Mouse (Mus musculus): Measurements from ENCODE around the gene Atpaf1. TPM values are rescaled to one million over a fixed set of nuclear protein-coding genes. Genes with fewer than 3 reads are reported as not detected.

Atpaf1 gene
- total RNA-seq, 2 experiments from 2014 or later, result 25.9 to 29.0 TPM

DNA sequence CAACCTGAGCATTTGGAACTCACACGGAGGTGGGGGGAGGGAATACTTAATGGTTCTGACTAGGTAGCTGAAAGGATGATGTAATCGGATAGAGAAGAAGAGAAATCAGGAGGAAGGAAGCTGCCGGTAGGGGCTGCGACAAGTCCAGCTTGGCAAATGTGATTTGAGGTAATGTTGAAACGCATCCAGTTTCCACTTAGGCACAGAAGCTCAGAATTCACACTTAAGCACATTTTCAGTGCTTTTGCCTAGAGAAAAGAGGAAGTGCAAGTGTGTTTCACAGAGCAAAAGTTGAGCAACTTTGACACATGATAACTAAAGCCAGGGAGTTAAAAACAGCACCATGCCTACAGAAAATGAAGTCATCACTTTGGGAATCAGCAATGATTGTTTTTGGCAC is 62.8 kb downstream of the Atpaf1 start:
- DNase-seq (ENCODE audit: low spot score in 2 of 2), result no peak

DNA sequence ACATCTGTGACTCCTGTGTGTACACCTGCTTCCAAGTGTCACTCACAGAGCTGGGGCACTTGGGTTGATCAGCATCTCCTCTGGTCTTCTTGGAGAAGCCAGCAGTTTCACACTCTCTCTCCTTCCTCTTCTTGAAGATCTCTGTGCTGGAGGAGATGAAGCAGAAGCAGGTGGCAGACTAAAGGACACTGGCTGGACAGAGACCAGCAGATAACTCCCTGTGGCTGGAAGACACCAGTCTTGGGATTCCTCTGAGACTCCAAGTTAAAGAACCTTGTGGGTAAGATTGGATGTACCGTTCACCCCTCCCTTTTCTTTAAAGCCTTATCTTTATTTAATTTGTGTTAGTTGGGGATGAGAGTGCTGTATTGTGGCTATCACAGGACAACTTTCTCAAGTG is 63.5 kb downstream of the Atpaf1 start:
- no peak for DNase-seq (ENCODE audit: low spot score in 2 of 2)

DNA sequence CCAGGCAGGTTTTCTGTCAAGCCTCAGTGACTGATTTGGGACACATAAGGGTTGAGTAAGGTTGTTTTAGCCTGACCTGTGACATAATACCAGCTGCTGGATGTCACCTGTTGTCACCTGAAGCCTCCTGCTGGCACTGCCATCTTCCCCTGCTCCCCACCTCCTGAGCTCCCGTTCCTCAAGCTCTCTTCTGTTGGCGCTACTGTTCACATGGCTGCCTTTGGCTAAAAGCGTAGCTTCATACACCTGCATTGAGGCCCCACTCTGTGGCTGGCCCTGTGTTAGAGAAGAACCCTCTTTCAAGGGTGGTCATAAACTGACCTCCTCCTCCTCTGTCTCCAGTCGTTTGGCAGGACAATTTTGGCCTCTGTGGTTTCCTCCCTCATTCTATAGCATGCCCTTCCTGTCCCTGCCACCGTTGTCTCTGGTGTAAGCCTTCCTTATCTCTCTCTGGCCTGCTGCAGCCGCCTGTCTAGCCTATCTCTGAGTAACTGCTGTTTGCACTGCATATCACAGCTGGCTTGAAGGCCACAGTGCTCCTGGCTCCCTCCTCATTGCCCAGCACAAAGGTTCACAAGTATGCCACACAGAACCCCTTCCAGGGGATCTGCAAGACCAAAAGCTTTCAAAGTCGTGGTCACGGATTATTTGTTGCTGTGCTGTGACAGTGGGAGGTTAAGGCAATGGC is 64.5 kb downstream of the Atpaf1 start:
- DNase-seq (ENCODE audit: low spot score in 2 of 2), result no peak

DNA sequence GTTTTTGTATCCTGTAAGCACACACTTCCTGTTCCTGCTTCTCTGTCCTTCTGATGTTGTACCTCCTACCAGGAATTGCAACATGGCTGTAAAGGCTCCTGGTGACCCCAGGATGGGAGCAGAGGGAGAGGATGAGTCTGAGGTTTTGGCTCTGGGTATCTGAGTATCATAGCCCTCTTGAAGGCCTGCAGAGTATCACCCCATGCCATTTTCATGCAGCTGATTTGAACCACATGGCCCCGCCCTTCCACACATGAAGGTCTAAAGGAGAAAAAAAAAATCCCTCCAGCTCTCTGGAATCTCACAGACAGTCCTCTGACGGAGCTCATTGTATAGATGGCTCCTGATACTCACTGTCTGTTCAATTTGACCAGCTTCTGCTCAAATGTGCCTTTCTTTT is 65.5 kb downstream of the Atpaf1 start:
- no peak for DNase-seq (ENCODE audit: low spot score in 2 of 2)

DNA sequence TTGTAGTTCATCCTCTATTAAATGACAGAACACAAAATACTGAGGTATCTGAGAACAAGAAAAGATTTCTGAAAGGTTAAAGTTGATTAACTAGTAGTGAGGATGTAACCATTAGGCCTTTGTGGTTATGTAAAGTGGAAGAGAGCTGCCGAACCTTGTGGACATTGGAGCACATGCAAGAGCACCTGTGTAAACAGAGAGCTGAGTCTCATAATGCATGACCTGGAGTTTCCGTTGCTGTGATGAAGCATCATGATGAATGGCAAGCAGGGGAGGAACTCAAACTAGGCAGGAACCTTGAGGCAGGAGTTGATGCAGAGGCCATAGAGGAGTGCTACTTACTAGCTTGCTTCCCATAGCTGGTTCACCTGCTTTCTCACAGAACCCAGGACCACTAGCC is 66.0 kb downstream of the Atpaf1 start:
- no peak for DNase-seq (ENCODE audit: low spot score in 2 of 2)

DNA sequence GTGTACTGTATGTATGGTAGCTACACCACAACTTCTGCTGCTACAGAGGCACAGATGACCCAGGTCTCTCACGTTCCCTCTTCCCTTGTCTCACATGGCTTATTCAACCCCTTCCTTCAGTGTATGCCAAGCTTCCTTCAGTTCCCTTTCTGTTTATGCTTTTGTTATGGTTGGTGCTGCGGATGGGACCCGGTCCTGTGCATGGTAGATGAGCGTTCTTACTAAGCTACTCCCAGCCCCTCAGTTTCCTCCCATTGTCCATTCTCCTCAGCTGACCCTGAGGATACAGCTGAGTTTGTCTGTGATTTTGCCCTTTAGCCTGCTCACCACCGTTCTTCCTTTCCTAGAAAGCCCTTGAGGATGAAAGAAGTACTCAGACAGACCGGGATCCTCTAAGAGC is 67.0 kb downstream of the Atpaf1 start:
- DNase-seq (ENCODE audit: low spot score in 2 of 2), result no peak

DNA sequence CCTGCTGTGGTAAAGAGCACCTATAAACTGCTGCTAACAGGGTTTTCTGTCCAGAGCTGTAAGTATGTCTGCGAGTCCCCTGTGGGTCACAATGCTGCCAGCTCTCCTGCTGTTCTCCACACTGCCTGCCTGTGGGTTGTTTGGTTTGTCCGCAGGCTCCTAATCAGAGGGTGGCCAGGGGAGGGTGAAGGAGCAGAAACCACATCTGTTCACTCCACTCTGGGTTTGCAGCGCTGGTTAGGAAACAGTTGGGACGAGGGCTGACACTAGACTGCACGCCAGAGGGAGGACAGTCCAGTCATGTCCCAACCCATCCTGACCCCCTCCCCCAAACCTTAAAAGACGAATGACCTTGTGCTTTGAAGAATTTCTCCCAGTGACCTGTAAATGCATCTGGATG is 70.5 kb downstream of the Atpaf1 start:
- DNase-seq (ENCODE audit: low spot score in 2 of 2), result no peak

DNA sequence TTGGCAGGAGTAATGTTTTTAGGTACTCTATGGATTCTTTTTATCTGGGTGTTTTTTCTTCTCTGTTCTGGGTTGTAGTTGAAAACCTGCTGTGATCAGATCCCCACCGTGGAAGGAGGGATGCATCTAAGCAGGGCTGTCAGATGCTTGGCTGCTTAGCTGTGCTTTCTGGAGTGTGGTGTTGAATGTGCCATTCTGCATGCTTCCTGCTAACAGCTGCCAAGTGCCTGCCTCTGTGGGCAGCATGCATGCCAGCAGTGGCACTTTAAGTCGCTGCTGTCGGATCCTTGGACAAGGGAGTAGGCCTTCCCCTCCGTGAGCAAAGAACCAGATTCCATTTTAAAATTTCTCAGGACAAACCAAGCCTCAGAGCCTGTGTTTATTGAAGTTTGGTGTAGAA is 71.0 kb downstream of the Atpaf1 start:
- DNase-seq (ENCODE audit: low spot score in 2 of 2), result no peak

DNA sequence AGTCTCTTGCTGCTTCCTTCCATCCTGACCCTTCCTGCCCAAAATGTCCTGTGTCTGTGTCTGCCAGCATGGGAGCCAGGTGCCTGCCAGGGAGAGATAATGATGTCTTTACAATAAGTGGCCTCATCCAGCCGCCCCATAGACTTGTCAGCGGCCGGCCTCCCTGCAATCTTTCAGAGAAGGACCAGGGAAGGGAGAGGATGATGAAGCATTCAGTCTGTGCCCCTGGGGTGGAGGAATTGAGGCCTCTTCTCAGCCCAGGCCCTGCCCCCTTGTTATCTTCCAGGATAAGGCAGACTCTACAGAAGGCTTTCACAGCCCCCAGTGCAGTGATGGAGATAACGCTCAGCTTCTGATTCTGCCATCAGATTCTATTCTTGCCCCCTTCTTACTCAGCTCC is 71.7 kb downstream of the Atpaf1 start:
- no peak for DNase-seq (ENCODE audit: low spot score in 2 of 2)

DNA sequence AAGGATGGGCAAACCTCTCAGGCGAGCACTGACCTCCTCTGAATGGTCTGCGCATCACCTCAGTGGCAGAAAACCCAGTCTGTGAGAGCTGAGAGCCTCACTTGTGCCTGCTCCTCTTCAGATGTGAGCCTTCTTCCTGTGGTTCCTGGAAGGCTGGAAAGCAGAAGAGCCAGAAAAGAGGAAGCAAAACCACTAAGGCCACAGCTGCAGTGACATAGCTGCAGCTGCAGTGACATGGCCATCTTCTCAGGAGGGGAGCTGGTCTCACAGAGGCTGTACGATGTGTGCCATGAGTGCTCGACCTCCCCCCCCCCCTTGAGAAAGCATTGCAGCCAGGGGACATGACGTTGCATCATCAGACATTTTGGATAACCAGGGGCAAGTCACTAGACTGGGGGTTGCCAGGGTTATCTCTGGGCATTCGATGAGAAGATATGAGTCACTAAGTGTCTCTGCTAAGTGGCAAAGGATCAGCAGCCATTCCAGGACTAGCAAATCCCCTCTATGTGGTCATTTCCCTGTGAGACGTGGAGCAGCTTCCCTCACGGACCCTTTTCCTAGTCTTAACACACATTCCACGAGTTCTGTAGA is 72.8 kb downstream of the Atpaf1 start:
- no peak for DNase-seq (ENCODE audit: low spot score in 2 of 2)

DNA sequence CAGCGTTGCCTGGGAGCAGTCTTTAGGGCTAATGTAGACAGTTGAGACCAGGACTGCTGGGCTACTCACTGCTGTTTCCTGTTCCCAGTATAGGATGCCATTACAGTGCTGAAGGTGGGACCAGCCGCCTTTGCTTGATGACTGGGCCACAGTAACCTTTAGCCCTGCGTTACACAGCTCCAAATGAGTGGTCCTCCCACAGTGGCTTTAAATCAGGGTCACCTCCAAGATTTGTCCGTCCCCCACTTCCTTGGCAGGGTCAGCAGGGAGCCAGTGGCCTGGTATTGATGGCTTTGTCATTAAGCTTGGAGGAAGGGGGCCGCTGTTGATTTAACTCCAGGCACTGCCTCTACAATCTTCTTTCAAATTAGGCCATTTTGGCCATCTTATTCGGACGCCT is 78.7 kb downstream of the Atpaf1 start:
- no peak for DNase-seq (ENCODE audit: low spot score in 2 of 2)

DNA sequence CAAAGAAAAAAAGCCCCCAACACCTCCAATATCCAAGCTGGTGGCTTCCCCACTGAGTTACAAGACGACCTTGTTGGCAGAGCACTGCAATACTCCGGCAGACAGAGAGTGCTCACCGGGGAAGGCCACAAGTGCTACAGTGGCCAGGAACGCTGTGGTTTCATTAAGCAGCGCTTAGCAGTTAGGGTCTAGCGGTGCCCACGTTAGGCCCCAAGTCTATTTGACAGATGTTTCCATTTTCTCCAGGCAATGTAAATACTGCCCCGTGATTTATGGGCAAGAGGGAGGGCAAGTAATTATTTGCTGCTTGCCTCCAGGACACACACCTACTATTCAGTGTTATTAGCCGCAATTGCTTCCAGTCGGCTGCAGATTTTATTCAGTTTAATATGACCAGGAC is 79.3 kb downstream of the Atpaf1 start:
- DNase-seq (ENCODE audit: low spot score in 2 of 2), result no peak

Other genes with a start within 250 kb of the Atpaf1 start
- gene Cyp4a31, start 221.2 kb upstream of the Atpaf1 start, total RNA-seq (2021), result not detected
- not detected for gene Cyp4a32, start 183.8 kb upstream of the Atpaf1 start, total RNA-seq (2021)
- 1 to 10 TPM; 2.1 to 2.7 TPM for gene Cyp4b1, start 137.1 kb upstream of the Atpaf1 start, total RNA-seq (2021)
- gene Efcab14, start 47.1 kb upstream of the Atpaf1 start, total RNA-seq (2021), result 10 to 100 TPM; 32.0 to 34.8 TPM
- under 1 TPM; 0.78 to 0.87 TPM for gene Tex38, start 3.8 kb upstream of the Atpaf1 start, total RNA-seq (2021)
- 1 to 10 TPM; 4.5 to 4.6 TPM for gene Mob3c, start 43.3 kb downstream of the Atpaf1 start, total RNA-seq (2021)
- gene Mknk1, start 54.4 kb downstream of the Atpaf1 start, total RNA-seq (2021), result 10 to 100 TPM; 40.8 to 43.3 TPM
- under 1 TPM in 1 of 2 experiments, not detected in 1; 0.25 TPM for gene Kncn, start 99.6 kb downstream of the Atpaf1 start, total RNA-seq (2021)
- not detected for gene 6430628N08Rik, start 105.9 kb downstream of the Atpaf1 start, total RNA-seq (2021)
- gene Dmbx1, start 155.1 kb downstream of the Atpaf1 start, total RNA-seq (2021), result under 1 TPM; 0.18 to 0.34 TPM
- 100 to 1,000 TPM in 1 of 2 experiments, 10 to 100 TPM in 1; 86.6 to 108 TPM for gene Faah, start 233.1 kb downstream of the Atpaf1 start, total RNA-seq (2021)